Mouse (Mus musculus): ENCODE measurements around the gene Rad51b. TPM values are rescaled to one million over a fixed set of nuclear protein-coding genes. Genes with fewer than 3 reads are reported as not detected.
A peak's percentile ranks its signal among the peaks of the same experiment; 100 is the strongest.

The Rad51b gene
- polyA plus RNA-seq, 1 experiment from 2014 or later, result 2.7 TPM

- no peak for ATAC-seq
- Histone ChIP-seq H3K36me3 (ENCODE audit: control insufficient read depth, insufficient read depth, low read length) (no peaks in the 10 kb centered on the region), H3K9ac (ENCODE audit: low read depth, low read length) (no peak overlapping the region), H3K9me3 (ENCODE audit: control insufficient read depth, low read length) (no peaks in the 10 kb centered on the region), H3K4me2 (ENCODE audit: low read length) (no peak overlapping the region), H3K27ac (ENCODE audit: low read depth, low read length) (no peak overlapping the region; the same call in 1 of the 2 replicates), H3K4me3 (ENCODE audit: low read length) (no peak overlapping the region), H3K27me3 (replicated peaks; ENCODE audit: control insufficient read depth, insufficient read depth, low read length) (no peaks in the 10 kb centered on the region), H3K4me1 (ENCODE audit: control insufficient read depth, insufficient read depth, low read depth, low read length) (peaks cover 2% of the 10 kb centered on the region)
- 40% methylated on average over 6 of the region's 6 CpGs for WGBS
Measured at GRCm38 (mm10) chr12:79843496-79843895, 546.4 kb downstream of the Rad51b start.

DNA sequence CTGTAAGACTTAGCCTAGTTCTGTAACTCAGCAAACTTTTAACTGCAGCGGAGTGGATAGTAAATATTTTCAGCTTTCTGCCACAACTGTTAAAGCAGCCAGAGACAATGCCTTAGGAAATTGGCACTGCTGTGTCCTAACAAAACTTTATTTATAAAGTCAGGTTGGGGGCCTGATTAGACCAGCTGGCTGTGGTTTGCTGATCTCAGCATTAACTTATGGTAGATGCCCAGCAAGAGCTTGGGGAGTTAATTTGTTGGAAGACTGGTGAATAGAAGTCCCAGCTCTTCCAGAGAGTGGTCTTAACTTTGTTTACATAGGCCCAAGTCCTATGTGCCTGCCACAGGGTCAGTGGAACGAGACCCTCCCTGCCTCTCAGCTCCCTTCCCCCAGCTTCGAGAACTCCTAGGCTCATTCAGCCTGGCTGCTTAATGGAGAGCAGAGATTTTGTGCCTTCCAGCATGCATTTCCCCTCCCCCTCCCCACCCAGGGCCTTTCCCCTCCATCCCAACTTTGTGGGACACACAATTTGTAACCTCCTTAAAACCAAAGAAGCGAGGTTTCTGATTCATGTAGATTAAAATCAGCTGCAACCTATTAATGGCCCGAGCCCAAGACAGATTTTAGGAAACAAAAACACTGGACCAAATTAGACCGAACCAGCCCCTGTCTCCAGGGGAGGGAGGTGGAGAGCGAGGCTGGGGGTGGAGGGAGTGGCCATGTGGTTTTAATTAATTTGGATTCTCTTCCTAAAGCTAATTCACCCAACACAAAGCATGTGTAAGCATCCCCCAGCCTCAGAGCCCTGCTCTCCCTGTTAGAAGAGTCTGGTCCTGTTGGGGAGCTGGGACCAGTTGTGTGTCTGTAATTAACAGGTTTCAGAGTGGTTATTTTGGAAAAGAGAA lies 549.4 kb downstream of the Rad51b start:
- ATAC-seq, result no peak
- no peak overlapping the region; the same call in 1 of the 2 replicates for H3K27ac ChIP-seq (ENCODE audit: low read depth, low read length)
- no peaks in the 10 kb centered on the region for H3K36me3 ChIP-seq (ENCODE audit: control insufficient read depth, insufficient read depth, low read length)
- WGBS, result 45% methylated on average over 7 of the region's 7 CpGs
- peaks cover 2% of the 10 kb centered on the region for H3K4me1 ChIP-seq (ENCODE audit: control insufficient read depth, insufficient read depth, low read depth, low read length)
- H3K9ac ChIP-seq (ENCODE audit: low read depth, low read length), result no peak overlapping the region
- no peak overlapping the region for H3K4me3 ChIP-seq (ENCODE audit: low read length)
- no peaks in the 10 kb centered on the region for H3K9me3 ChIP-seq (ENCODE audit: control insufficient read depth, low read length)
- H3K4me2 ChIP-seq (ENCODE audit: low read length), result no peak overlapping the region
- H3K27me3 ChIP-seq (replicated peaks; ENCODE audit: control insufficient read depth, insufficient read depth, low read length), result no peaks in the 10 kb centered on the region

GRCm38 (mm10) chr12:79848539-79848938 lies 551.5 kb downstream of the Rad51b start:
- Histone ChIP-seq H3K4me1 (ENCODE audit: control insufficient read depth, insufficient read depth, low read depth, low read length) (no peaks in the 10 kb centered on the region; the same call in 1 of the 2 replicates), H3K27ac (ENCODE audit: low read depth, low read length) (no peak overlapping the region), H3K9me3 (ENCODE audit: control insufficient read depth, low read length) (no peaks in the 10 kb centered on the region), H3K4me2 (ENCODE audit: low read length) (no peak overlapping the region), H3K9ac (ENCODE audit: low read depth, low read length) (no peak overlapping the region), H3K36me3 (ENCODE audit: control insufficient read depth, insufficient read depth, low read length) (no peaks in the 10 kb centered on the region), H3K27me3 (replicated peaks; ENCODE audit: control insufficient read depth, insufficient read depth, low read length) (no peaks in the 10 kb centered on the region), H3K4me3 (ENCODE audit: low read length) (no peak overlapping the region)
- 72% methylated on average over 13 of the region's 13 CpGs for WGBS
- no peak for ATAC-seq

- 69% methylated on average over 5 of the region's 5 CpGs for WGBS
- Histone ChIP-seq H3K27ac (ENCODE audit: low read depth, low read length) (no peak overlapping the region), H3K27me3 (replicated peaks; ENCODE audit: control insufficient read depth, insufficient read depth, low read length) (no peaks in the 10 kb centered on the region), H3K36me3 (ENCODE audit: control insufficient read depth, insufficient read depth, low read length) (no peaks in the 10 kb centered on the region), H3K9ac (ENCODE audit: low read depth, low read length) (no peak overlapping the region), H3K4me1 (ENCODE audit: control insufficient read depth, insufficient read depth, low read depth, low read length) (no peaks in the 10 kb centered on the region), H3K4me3 (ENCODE audit: low read length) (no peak overlapping the region), H3K4me2 (ENCODE audit: low read length) (no peak overlapping the region), H3K9me3 (ENCODE audit: control insufficient read depth, low read length) (no peaks in the 10 kb centered on the region)
- ATAC-seq, result no peak
Measured at GRCm38 (mm10) chr12:79850021-79850420, 552.9 kb downstream of the Rad51b start.

DNA sequence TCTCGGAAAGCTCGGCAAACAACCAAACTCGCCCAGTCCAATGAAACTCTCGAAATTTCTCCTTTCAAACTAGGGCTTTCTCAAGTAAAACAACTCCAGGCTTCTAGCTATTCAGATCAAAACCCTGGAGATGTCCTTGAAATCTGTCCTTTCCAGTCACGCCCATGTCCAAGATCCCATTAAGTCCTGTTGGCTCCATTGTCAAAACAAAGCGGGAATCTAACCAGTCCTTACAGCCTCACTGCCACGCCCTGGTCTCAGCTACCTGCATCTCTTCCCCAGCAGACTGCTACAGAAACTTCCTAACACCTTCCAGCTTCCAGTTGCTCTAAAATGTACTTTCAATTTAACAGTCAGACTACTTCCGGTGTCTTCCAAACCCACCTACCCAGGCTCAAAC lies 554.8 kb downstream of the Rad51b start:
- no peak overlapping the region for H3K4me2 ChIP-seq (ENCODE audit: low read length)
- no peaks in the 10 kb centered on the region for H3K36me3 ChIP-seq (ENCODE audit: control insufficient read depth, insufficient read depth, low read length)
- H3K9ac ChIP-seq (ENCODE audit: low read depth, low read length), result no peak overlapping the region
- no peak overlapping the region for H3K4me3 ChIP-seq (ENCODE audit: low read length)
- no peaks in the 10 kb centered on the region for H3K27me3 ChIP-seq (replicated peaks; ENCODE audit: control insufficient read depth, insufficient read depth, low read length)
- H3K27ac ChIP-seq (ENCODE audit: low read depth, low read length), result 0 out of 2 replicates have a peak overlapping the region, but pooled peaks have one; percentile 8
- H3K4me1 ChIP-seq (ENCODE audit: control insufficient read depth, insufficient read depth, low read depth, low read length), result no peaks in the 10 kb centered on the region
- no peak for ATAC-seq
- WGBS, result 91% methylated on average over 8 of the region's 8 CpGs
- H3K9me3 ChIP-seq (ENCODE audit: control insufficient read depth, low read length), result no peaks in the 10 kb centered on the region

GRCm38 (mm10) chr12:79852606-79853005 lies 555.5 kb downstream of the Rad51b start:
- 98% methylated on average over 4 of the region's 4 CpGs for WGBS
- no peaks in the 10 kb centered on the region for H3K36me3 ChIP-seq (ENCODE audit: control insufficient read depth, insufficient read depth, low read length)
- ATAC-seq, result no peak
- no peaks in the 10 kb centered on the region for H3K4me1 ChIP-seq (ENCODE audit: control insufficient read depth, insufficient read depth, low read depth, low read length)
- H3K9me3 ChIP-seq (ENCODE audit: control insufficient read depth, low read length), result no peaks in the 10 kb centered on the region
- H3K4me2 ChIP-seq (ENCODE audit: low read length), result no peak overlapping the region
- no peaks in the 10 kb centered on the region for H3K27me3 ChIP-seq (replicated peaks; ENCODE audit: control insufficient read depth, insufficient read depth, low read length)
- H3K4me3 ChIP-seq (ENCODE audit: low read length), result no peak overlapping the region
- H3K9ac ChIP-seq (ENCODE audit: low read depth, low read length), result no peak overlapping the region
- H3K27ac ChIP-seq (ENCODE audit: low read depth, low read length), result no peak overlapping the region

- Histone ChIP-seq H3K27ac (ENCODE audit: low read depth, low read length) (no peak overlapping the region), H3K9ac (ENCODE audit: low read depth, low read length) (no peak overlapping the region), H3K4me1 (ENCODE audit: control insufficient read depth, insufficient read depth, low read depth, low read length) (no peaks in the 10 kb centered on the region), H3K27me3 (replicated peaks; ENCODE audit: control insufficient read depth, insufficient read depth, low read length) (no peaks in the 10 kb centered on the region), H3K9me3 (ENCODE audit: control insufficient read depth, low read length) (no peaks in the 10 kb centered on the region), H3K4me2 (ENCODE audit: low read length) (no peak overlapping the region), H3K4me3 (ENCODE audit: low read length) (no peak overlapping the region), H3K36me3 (ENCODE audit: control insufficient read depth, insufficient read depth, low read length) (no peaks in the 10 kb centered on the region)
- WGBS, result 83% methylated on average over 5 of the region's 5 CpGs
- ATAC-seq, result no peak
Measured at GRCm38 (mm10) chr12:79853901-79854490, 556.9 kb downstream of the Rad51b start.

DNA sequence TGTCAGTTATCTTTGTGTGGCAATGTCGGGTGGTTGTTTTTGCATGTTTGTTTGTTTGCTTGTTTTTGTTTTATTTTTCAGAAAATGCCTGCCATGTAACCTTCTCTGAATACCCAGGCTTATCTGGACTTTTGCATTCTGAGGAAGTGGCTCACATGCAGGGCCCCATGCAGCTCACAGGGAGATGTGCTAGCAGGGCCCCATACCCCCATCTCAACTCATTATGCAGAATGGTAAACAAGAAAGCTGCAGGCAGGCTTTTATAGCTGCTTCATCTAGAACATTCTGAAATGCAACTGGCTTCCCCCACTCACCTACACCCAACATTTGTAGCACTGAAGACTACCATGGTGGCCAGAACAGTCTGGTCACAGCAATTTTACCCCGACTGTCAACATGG lies 557.4 kb downstream of the Rad51b start:
- Histone ChIP-seq H3K4me2 (ENCODE audit: low read length) (no peak overlapping the region), H3K27ac (ENCODE audit: low read depth, low read length) (no peak overlapping the region), H3K36me3 (ENCODE audit: control insufficient read depth, insufficient read depth, low read length) (no peaks in the 10 kb centered on the region), H3K4me3 (ENCODE audit: low read length) (no peak overlapping the region), H3K9ac (ENCODE audit: low read depth, low read length) (no peak overlapping the region), H3K4me1 (ENCODE audit: control insufficient read depth, insufficient read depth, low read depth, low read length) (no peaks in the 10 kb centered on the region), H3K9me3 (ENCODE audit: control insufficient read depth, low read length) (no peaks in the 10 kb centered on the region), H3K27me3 (replicated peaks; ENCODE audit: control insufficient read depth, insufficient read depth, low read length) (no peaks in the 10 kb centered on the region)
- ATAC-seq, result no peak
- WGBS, result 89% methylated on average over 2 of the region's 2 CpGs

GRCm38 (mm10) chr12:79856116-79856909 lies 559.2 kb downstream of the Rad51b start:
- no peak overlapping the region for H3K4me2 ChIP-seq (ENCODE audit: low read length)
- H3K4me3 ChIP-seq (ENCODE audit: low read length), result no peak overlapping the region
- no peaks in the 10 kb centered on the region for H3K27me3 ChIP-seq (replicated peaks; ENCODE audit: control insufficient read depth, insufficient read depth, low read length)
- no peak overlapping the region for H3K27ac ChIP-seq (ENCODE audit: low read depth, low read length)
- ATAC-seq, result no peak
- H3K36me3 ChIP-seq (ENCODE audit: control insufficient read depth, insufficient read depth, low read length), result no peaks in the 10 kb centered on the region
- no peak overlapping the region for H3K9ac ChIP-seq (ENCODE audit: low read depth, low read length)
- no peaks in the 10 kb centered on the region for H3K9me3 ChIP-seq (ENCODE audit: control insufficient read depth, low read length)
- 84% methylated on average over 11 of the region's 11 CpGs for WGBS
- H3K4me1 ChIP-seq (ENCODE audit: control insufficient read depth, insufficient read depth, low read depth, low read length), result peaks cover 4% of the 10 kb centered on the region; the same call in 1 of the 2 replicates
